Mouse (Mus musculus) kidney, adult 2 months (tissue): Measurements from ENCODE around the gene Ecd. TPM values are rescaled to one million over a fixed set of nuclear protein-coding genes. Genes with fewer than 3 reads are reported as not detected.

ENCODE experiments used
- DNase-seq: peaks from one replicate; pipeline ENCODE4 v3.0.0; 2021
- H3K27ac ChIP-seq: fragments of 200-500 bp; 2 replicates; pipeline ENCODE4 v1.5.1; 2012; ENCODE audit warnings: low read depth, low read length, control low read depth, inconsistent platforms; ENCODE audit not compliant: insufficient read depth
- H3K27me3 ChIP-seq: fragments of 200-500 bp; replicated peaks from 2 replicates; pipeline ENCODE4 v1.6.1; 2012; ENCODE audit warnings: mild to moderate bottlenecking, moderate library complexity, low read length, inconsistent platforms; ENCODE audit not compliant: control insufficient read depth, insufficient read depth
- H3K36me3 ChIP-seq: fragments of 200-500 bp; 2 replicates; pipeline ENCODE4 v1.6.1; 2012; ENCODE audit warnings: mild to moderate bottlenecking, moderate library complexity, low read length, inconsistent platforms; ENCODE audit not compliant: control insufficient read depth, insufficient read depth
- H3K4me1 ChIP-seq: fragments of 200-500 bp; 2 replicates; pipeline ENCODE4 v1.6.1; 2011; ENCODE audit warnings: low read length; ENCODE audit not compliant: control insufficient read depth, insufficient read depth
- H3K4me3 ChIP-seq: fragments of 200-500 bp; 2 replicates; pipeline ENCODE4 v1.5.1; 2011; ENCODE audit warnings: mild to moderate bottlenecking, low read depth, low read length, control low read depth; ENCODE audit not compliant: insufficient read depth
- CTCF ChIP-seq: fragments of 200-500 bp; conservative IDR thresholded peaks from 2 replicates; pipeline ENCODE4 v1.5.1; 2011; ENCODE audit warnings: low read depth, mild to moderate bottlenecking, control low read depth, low read length, moderate library complexity, mixed read lengths; ENCODE audit not compliant: insufficient read depth, insufficient read length
- POLR2A ChIP-seq: fragments of 200-500 bp; IDR thresholded peaks from one replicate; pipeline ENCODE4 v1.6.1; 2011; ENCODE audit warnings: low read depth, low read length, control low read depth
- WGBS: fragments of 180-500 bp; shearing (Covaris S2); methylation state at CpG from one replicate; pipeline ENCODE4 v1.1.7; 2018; 5-methylcytosine and 5-hydroxymethylcytosine counted together
- polyA plus RNA-seq: library from polyadenylated mRNA; depleted of rRNA; stranded (reverse); fragments of >200 nt; gene quantifications from 2 replicates; pipeline ENCODE4 v1.2.3, GENCODE M21; 2012; rRNA removed

Ecd gene
- polyA plus RNA-seq, 1 experiment = 22.7 TPM

DNA sequence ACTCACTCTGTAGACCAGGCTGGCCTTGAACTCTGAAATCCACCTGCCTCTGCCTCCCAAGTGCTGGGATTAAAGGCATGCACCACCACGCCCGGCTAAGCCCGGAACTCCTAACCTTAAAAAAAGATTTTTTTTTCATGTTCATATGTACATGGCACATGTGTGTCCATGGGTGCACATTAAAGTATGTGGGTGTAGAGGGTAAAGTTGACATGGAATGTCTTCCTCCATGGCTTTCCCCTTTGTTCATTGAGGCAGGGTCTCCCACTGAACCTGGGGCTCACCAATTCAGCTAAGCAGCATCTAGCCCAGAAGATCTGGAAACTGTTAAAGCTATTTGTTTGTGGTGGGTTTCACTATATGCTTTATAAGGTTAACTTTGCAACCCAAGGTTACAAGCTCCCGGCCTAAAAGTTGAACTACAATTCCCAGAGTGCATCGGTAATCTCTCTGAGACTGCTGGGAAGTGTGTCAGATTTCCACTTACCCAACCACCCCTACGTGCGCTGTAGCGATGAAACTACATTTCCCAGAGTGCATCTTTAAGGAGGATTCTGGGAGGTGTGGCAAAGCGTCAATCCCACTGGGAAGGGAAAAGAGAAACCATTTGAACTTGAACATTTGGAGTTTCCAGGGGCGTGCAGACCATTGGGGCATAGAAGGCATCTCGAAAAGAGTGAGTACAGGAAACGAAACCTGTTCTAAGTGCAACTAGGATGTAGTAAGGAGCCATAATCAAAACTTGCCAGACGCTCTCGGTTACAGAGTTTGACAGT, 53.6 kb downstream of the Ecd start, which contains the start of gene Nudt13:
Gene Nudt13, plus strand, starts transcription at position 581 of the 776 bp plus-strand sequence.
- no peaks in the 10 kb centered on the region for H3K27me3 ChIP-seq
- H3K27ac ChIP-seq = peak within 1 kb of the TSS; percentile 66; the same call in 1 of the 2 replicates
- TF ChIP-seq CTCF = no peak
- no peak for TF ChIP-seq POLR2A
- H3K4me3 ChIP-seq = peak within 1 kb of the TSS; percentile 79
- H3K36me3 ChIP-seq = no peaks in the 10 kb centered on the region
- DNase-seq = peak; percentile 96
- peaks cover 3% of the 10 kb centered on the region; the same call in 1 of the 2 replicates for H3K4me1 ChIP-seq
- 22% methylated on average over 14 of the region's 14 CpGs for WGBS

- no peak overlapping the region for H3K4me3 ChIP-seq
- no peaks in the 10 kb centered on the region for H3K27me3 ChIP-seq
- H3K4me1 ChIP-seq = peaks cover 3% of the 10 kb centered on the region; the same call in 1 of the 2 replicates
- DNase-seq = no peak
- H3K36me3 ChIP-seq = no peaks in the 10 kb centered on the region
- 71% methylated on average over 4 of the region's 4 CpGs for WGBS
- TF ChIP-seq POLR2A = no peak
- TF ChIP-seq CTCF = no peak
- no peak overlapping the region for H3K27ac ChIP-seq
These were observed 56.5 kb downstream of the Ecd start for GRCm38 (mm10) chr14:20291391-20291790.

Other genes with a start within 250 kb of the Ecd start
- gene Saysd1, start 209.6 kb downstream of the Ecd start, polyA plus RNA-seq = 10.8 and 11.4 TPM in 2 replicates
- 32.0 and 34.2 TPM in 2 replicates for gene Kcnk5, start 166.3 kb downstream of the Ecd start, polyA plus RNA-seq
- not detected in 2 replicates for gene Kcnk16, start 78.9 kb downstream of the Ecd start, polyA plus RNA-seq
- gene Nudt13, start 53.4 kb downstream of the Ecd start, polyA plus RNA-seq = 22.4 and 25.4 TPM in 2 replicates
- 38.4 and 39.3 TPM in 2 replicates for gene Fam149b, start within 50 bp of the Ecd start, polyA plus RNA-seq
- 13.6 and 16.9 TPM in 2 replicates for gene Dnajc9, start 40.8 kb upstream of the Ecd start, polyA plus RNA-seq
- gene Mrps16, start 45.5 kb upstream of the Ecd start, polyA plus RNA-seq = 59.5 and 63.7 TPM in 2 replicates
- gene Cfap70, start 104.1 kb upstream of the Ecd start, polyA plus RNA-seq = 0.77 and 1.0 TPM in 2 replicates
- gene Anxa7, start 132.0 kb upstream of the Ecd start, polyA plus RNA-seq = 84.0 and 92.2 TPM in 2 replicates
- 0.19 and 0.45 TPM in 2 replicates for gene Mss51, start 148.8 kb upstream of the Ecd start, polyA plus RNA-seq
- gene Ppp3cb, start 198.5 kb upstream of the Ecd start, polyA plus RNA-seq = 9.7 and 13.7 TPM in 2 replicates